Mouse (Mus musculus): ENCODE measurements at regions not wholly inside any gene's neighbourhood (a gene's known extent, or its start where the extent isn't known, plus 50 kb on each side); places are given as distances from the start of the nearest gene placed in this dataset.

- WGBS, result 82% methylated on average over 6 of the region's 6 CpGs
Measured at GRCm38 (mm10) chr10:98610708-98611107, 303.5 kb upstream of the Atp2b1 start.

GRCm38 (mm10) chr10:98611707-98612360 lies 302.4 kb upstream of the Atp2b1 start:
- no peak overlapping the region for H3K4me2 ChIP-seq (ENCODE audit: low read depth, low read length)
- no peaks in the 10 kb centered on the region for H3K36me3 ChIP-seq (replicated peaks; ENCODE audit: control insufficient read depth, insufficient read depth, low read length)
- no peak for TF ChIP-seq EP300 (IDR thresholded peaks at IDR 0.05; ENCODE audit: low read depth)
- no peak for TF ChIP-seq CTCF (IDR thresholded peaks at IDR 0.05; ENCODE audit: low read depth)
- ATAC-seq (ENCODE audit: insufficient read depth, low read depth), result no peak
- H3K9me3 ChIP-seq (replicated peaks; ENCODE audit: control insufficient read depth, low read length), result no peaks in the 10 kb centered on the region
- H3K9ac ChIP-seq (replicated peaks; ENCODE audit: low read depth, low read length), result no peak overlapping the region
- H3K4me1 ChIP-seq (ENCODE audit: control insufficient read depth, insufficient read depth), result 0 out of 2 replicates have a peak, but pooled peaks cover 6% of the 10 kb centered on the region
- H3K4me3 ChIP-seq (ENCODE audit: low read depth, low read length), result no peak overlapping the region
- no peak for DNase-seq (ENCODE audit: low spot score)
- WGBS, result 53% methylated on average over 4 of the region's 4 CpGs
- H3K27me3 ChIP-seq (ENCODE audit: control insufficient read depth, insufficient read depth, low read length), result no peaks in the 10 kb centered on the region
- no peak overlapping the region for H3K27ac ChIP-seq (ENCODE audit: low read depth)

More at GRCm38 (mm10) chr10:98610708-98611107, 303.5 kb upstream of the Atp2b1 start:
- H3K4me3 ChIP-seq (ENCODE audit: low read depth, low read length), result no peak overlapping the region
- H3K4me1 ChIP-seq (ENCODE audit: control insufficient read depth, insufficient read depth), result 0 out of 2 replicates have a peak, but pooled peaks cover 6% of the 10 kb centered on the region
- TF ChIP-seq CTCF (IDR thresholded peaks at IDR 0.05; ENCODE audit: low read depth) (no peak), EP300 (IDR thresholded peaks at IDR 0.05; ENCODE audit: low read depth) (no peak)
- H3K27me3 ChIP-seq (ENCODE audit: control insufficient read depth, insufficient read depth, low read length), result no peaks in the 10 kb centered on the region
- no peaks in the 10 kb centered on the region for H3K9me3 ChIP-seq (replicated peaks; ENCODE audit: control insufficient read depth, low read length)
- no peak for ATAC-seq (ENCODE audit: insufficient read depth, low read depth)
- H3K4me2 ChIP-seq (ENCODE audit: low read depth, low read length), result no peak overlapping the region
- H3K36me3 ChIP-seq (replicated peaks; ENCODE audit: control insufficient read depth, insufficient read depth, low read length), result no peaks in the 10 kb centered on the region
- H3K27ac ChIP-seq (ENCODE audit: low read depth), result no peak overlapping the region
- no peak for DNase-seq (ENCODE audit: low spot score)
- H3K9ac ChIP-seq (replicated peaks; ENCODE audit: low read depth, low read length), result no peak overlapping the region

GRCm38 (mm10) chr10:98618736-98619525 lies 295.3 kb upstream of the Atp2b1 start:
- no peak overlapping the region for H3K27ac ChIP-seq (ENCODE audit: low read depth)
- 82% methylated on average over 21 of the region's 21 CpGs for WGBS
- ATAC-seq (ENCODE audit: insufficient read depth, low read depth), result peak; percentile 33; the same call in 1 of the 2 replicates

GRCm38 (mm10) chr10:98624103-98624502 lies 290.1 kb upstream of the Atp2b1 start:
- Histone ChIP-seq H3K27me3 (ENCODE audit: control insufficient read depth, insufficient read depth, low read length) (no peaks in the 10 kb centered on the region), H3K27ac (ENCODE audit: low read depth) (no peak overlapping the region), H3K9me3 (replicated peaks; ENCODE audit: control insufficient read depth, low read length) (no peaks in the 10 kb centered on the region), H3K36me3 (replicated peaks; ENCODE audit: control insufficient read depth, insufficient read depth, low read length) (no peaks in the 10 kb centered on the region), H3K9ac (replicated peaks; ENCODE audit: low read depth, low read length) (no peak overlapping the region), H3K4me1 (ENCODE audit: control insufficient read depth, insufficient read depth) (no peaks in the 10 kb centered on the region), H3K4me3 (ENCODE audit: low read depth, low read length) (no peak overlapping the region), H3K4me2 (ENCODE audit: low read depth, low read length) (no peak overlapping the region)
- ATAC-seq (ENCODE audit: insufficient read depth, low read depth), result no peak
- no peak for DNase-seq (ENCODE audit: low spot score)
- TF ChIP-seq EP300 (IDR thresholded peaks at IDR 0.05; ENCODE audit: low read depth) (no peak), CTCF (IDR thresholded peaks at IDR 0.05; ENCODE audit: low read depth) (no peak)
- WGBS, result 63% methylated on average over 1 of the region's 1 CpGs

More at GRCm38 (mm10) chr10:98618736-98619525, 295.3 kb upstream of the Atp2b1 start:
- TF ChIP-seq EP300 (IDR thresholded peaks at IDR 0.05; ENCODE audit: low read depth), result no peak
- no peak for TF ChIP-seq CTCF (IDR thresholded peaks at IDR 0.05; ENCODE audit: low read depth)
- Histone ChIP-seq H3K9ac (replicated peaks; ENCODE audit: low read depth, low read length) (no peak overlapping the region), H3K4me1 (ENCODE audit: control insufficient read depth, insufficient read depth) (no peaks in the 10 kb centered on the region), H3K36me3 (replicated peaks; ENCODE audit: control insufficient read depth, insufficient read depth, low read length) (no peaks in the 10 kb centered on the region), H3K4me3 (ENCODE audit: low read depth, low read length) (no peak overlapping the region), H3K27me3 (ENCODE audit: control insufficient read depth, insufficient read depth, low read length) (no peaks in the 10 kb centered on the region), H3K9me3 (replicated peaks; ENCODE audit: control insufficient read depth, low read length) (no peaks in the 10 kb centered on the region), H3K4me2 (ENCODE audit: low read depth, low read length) (no peak overlapping the region)
- DNase-seq (ENCODE audit: low spot score), result peak; percentile 34

- no peaks in the 10 kb centered on the region for H3K27me3 ChIP-seq (ENCODE audit: control insufficient read depth, insufficient read depth, low read length)
- no peak overlapping the region for H3K27ac ChIP-seq (ENCODE audit: low read depth)
- no peak overlapping the region for H3K9ac ChIP-seq (replicated peaks; ENCODE audit: low read depth, low read length)
- no peaks in the 10 kb centered on the region for H3K36me3 ChIP-seq (replicated peaks; ENCODE audit: control insufficient read depth, insufficient read depth, low read length)
- no peaks in the 10 kb centered on the region for H3K9me3 ChIP-seq (replicated peaks; ENCODE audit: control insufficient read depth, low read length)
- ATAC-seq (ENCODE audit: insufficient read depth, low read depth) (no peak; the same call in 1 of the 2 replicates), DNase-seq (ENCODE audit: low spot score) (no peak)
- WGBS, result 17% methylated on average over 12 of the region's 12 CpGs
- no peaks in the 10 kb centered on the region for H3K4me1 ChIP-seq (ENCODE audit: control insufficient read depth, insufficient read depth)
- H3K4me3 ChIP-seq (ENCODE audit: low read depth, low read length), result peak overlapping the region; percentile 21
- H3K4me2 ChIP-seq (ENCODE audit: low read depth, low read length), result peak overlapping the region; percentile 54
- no peak for TF ChIP-seq CTCF (IDR thresholded peaks at IDR 0.05; ENCODE audit: low read depth)
- TF ChIP-seq EP300 (IDR thresholded peaks at IDR 0.05; ENCODE audit: low read depth), result no peak
Measured at GRCm38 (mm10) chr10:98624681-98625321, 289.4 kb upstream of the Atp2b1 start.

Data from heart, postnatal 0 days (tissue).